Mouse (Mus musculus): ENCODE results near the gene Rnf215. TPM values are rescaled to one million over a fixed set of nuclear protein-coding genes. Genes with fewer than 3 reads are reported as not detected.

Rnf215 gene
- polyA plus RNA-seq (2016; fragmentation: Nextera tagmentation; extraction: Ambion mirVana): 40.0 and 41.2 TPM in 2 replicates

- WGBS: 2% methylated on average over 64 of the region's 66 CpGs
Measured at GRCm38 (mm10) chr11:4134986-4135935, at the start of gene Rnf215. Gene Rnf215 (plus strand): TSS chr11:4135202.

GRCm38 (mm10) chr11:4086246-4086645 lies 48.8 kb upstream of the Rnf215 start:
- H3K4me2 ChIP-seq (replicated peaks): no peak overlapping the region
- no peaks in the 10 kb centered on the region for H3K36me3 ChIP-seq
- no peak for ATAC-seq (ENCODE audit: low FRiP score, low read depth)
- no peaks in the 10 kb centered on the region for H3K27me3 ChIP-seq (replicated peaks)
- H3K4me1 ChIP-seq: no peaks in the 10 kb centered on the region
- no peak overlapping the region for H3K4me3 ChIP-seq
- no peaks in the 10 kb centered on the region for H3K9me3 ChIP-seq
- 79% methylated on average over 1 of the region's 1 CpGs for whole genome bisulfite sequencing
- no peak overlapping the region for H3K9ac ChIP-seq
- no peak overlapping the region for H3K27ac ChIP-seq

More at GRCm38 (mm10) chr11:4134986-4135935, at the start of gene Rnf215:
- Histone ChIP-seq H3K9me3 (no peaks in the 10 kb centered on the region), H3K9ac (peak within 1 kb of the TSS; percentile 94), H3K4me1 (peaks cover 16% of the 10 kb centered on the region), H3K4me2 (replicated peaks) (peak within 1 kb of the TSS; percentile 82), H3K4me3 (peak within 1 kb of the TSS; percentile 74), H3K27me3 (replicated peaks) (no peaks in the 10 kb centered on the region), H3K36me3 (peaks cover 26% of the 10 kb centered on the region), H3K27ac (peak within 1 kb of the TSS; percentile 32)
- peak; percentile 89 for ATAC-seq (ENCODE audit: low FRiP score, low read depth)

- Histone ChIP-seq H3K4me2 (replicated peaks) (no peak overlapping the region), H3K4me1 (no peaks in the 10 kb centered on the region), H3K4me3 (no peak overlapping the region), H3K27ac (no peak overlapping the region), H3K9ac (no peak overlapping the region), H3K36me3 (0 out of 2 replicates have a peak, but pooled peaks cover 2% of the 10 kb centered on the region), H3K27me3 (replicated peaks) (no peaks in the 10 kb centered on the region), H3K9me3 (no peaks in the 10 kb centered on the region)
- ATAC-seq (ENCODE audit: low FRiP score, low read depth): no peak
- WGBS: 65% methylated on average over 2 of the region's 2 CpGs
Measured at GRCm38 (mm10) chr11:4087267-4087666, 47.7 kb upstream of the Rnf215 start.

GRCm38 (mm10) chr11:4093459-4094377 lies 41.3 kb upstream of the Rnf215 start:
- no peak overlapping the region for H3K9ac ChIP-seq
- no peak overlapping the region for H3K4me3 ChIP-seq
- no peak overlapping the region for H3K27ac ChIP-seq
- WGBS: 87% methylated on average over 18 of the region's 18 CpGs
- no peaks in the 10 kb centered on the region for H3K9me3 ChIP-seq
- H3K27me3 ChIP-seq (replicated peaks): no peaks in the 10 kb centered on the region
- no peak for ATAC-seq (ENCODE audit: low FRiP score, low read depth)
- H3K4me2 ChIP-seq (replicated peaks): peak overlapping the region; percentile 90
- peaks cover 26% of the 10 kb centered on the region for H3K4me1 ChIP-seq
- H3K36me3 ChIP-seq: 0 out of 2 replicates have a peak, but pooled peaks cover 2% of the 10 kb centered on the region

- peak overlapping the region; percentile 90 for H3K4me2 ChIP-seq (replicated peaks)
- 6% methylated on average over 24 of the region's 24 CpGs for WGBS
- peak overlapping the region; percentile 39 for H3K4me3 ChIP-seq
- 0 out of 2 replicates have a peak, but pooled peaks cover 2% of the 10 kb centered on the region for H3K36me3 ChIP-seq
- no peak for ATAC-seq (ENCODE audit: low FRiP score, low read depth)
- H3K27ac ChIP-seq: no peak overlapping the region
- H3K9ac ChIP-seq: peak overlapping the region; percentile 35; the same call in 1 of the 2 replicates
- no peaks in the 10 kb centered on the region for H3K27me3 ChIP-seq (replicated peaks)
- peaks cover 26% of the 10 kb centered on the region for H3K4me1 ChIP-seq
- H3K9me3 ChIP-seq: no peaks in the 10 kb centered on the region
Measured at GRCm38 (mm10) chr11:4094378-4095170, 40.4 kb upstream of the Rnf215 start.

GRCm38 (mm10) chr11:4095171-4096053 lies 39.6 kb upstream of the Rnf215 start, which contains the start of gene Mtfp1:
Gene Mtfp1 (minus strand): TSS chr11:4095445.
- peak within 1 kb of the TSS; percentile 75; the same call in 1 of the 2 replicates for H3K9ac ChIP-seq
- 11% methylated on average over 34 of the region's 34 CpGs for WGBS
- peaks cover 26% of the 10 kb centered on the region for H3K4me1 ChIP-seq
- no peak within 1 kb of the TSS for H3K27ac ChIP-seq
- ATAC-seq (ENCODE audit: low FRiP score, low read depth): no peak
- peak within 1 kb of the TSS; percentile 90 for H3K4me2 ChIP-seq (replicated peaks)
- H3K9me3 ChIP-seq: no peaks in the 10 kb centered on the region
- H3K27me3 ChIP-seq (replicated peaks): no peaks in the 10 kb centered on the region
- peak within 1 kb of the TSS; percentile 46 for H3K4me3 ChIP-seq
- 0 out of 2 replicates have a peak, but pooled peaks cover 2% of the 10 kb centered on the region for H3K36me3 ChIP-seq

GRCm38 (mm10) chr11:4096054-4096984 lies 38.7 kb upstream of the Rnf215 start:
- 0 out of 2 replicates have a peak, but pooled peaks cover 2% of the 10 kb centered on the region for H3K36me3 ChIP-seq
- H3K27ac ChIP-seq: peak overlapping the region; percentile 74
- H3K4me1 ChIP-seq: peaks cover 26% of the 10 kb centered on the region
- H3K27me3 ChIP-seq (replicated peaks): no peaks in the 10 kb centered on the region
- peak overlapping the region; percentile 75 for H3K9ac ChIP-seq
- WGBS: 3% methylated on average over 45 of the region's 45 CpGs
- peak overlapping the region; percentile 90 for H3K4me2 ChIP-seq (replicated peaks)
- ATAC-seq (ENCODE audit: low FRiP score, low read depth): peak; percentile 94
- peak overlapping the region; percentile 46 for H3K4me3 ChIP-seq
- H3K9me3 ChIP-seq: no peaks in the 10 kb centered on the region

- peak; percentile 58 for ATAC-seq (ENCODE audit: low FRiP score, low read depth)
- WGBS: 32% methylated on average over 10 of the region's 10 CpGs
Measured at GRCm38 (mm10) chr11:4097091-4097621, 37.8 kb upstream of the Rnf215 start.

GRCm38 (mm10) chr11:4098120-4098519 lies 36.9 kb upstream of the Rnf215 start:
- H3K9ac ChIP-seq: no peak overlapping the region
- ATAC-seq (ENCODE audit: low FRiP score, low read depth): no peak
- no peaks in the 10 kb centered on the region for H3K9me3 ChIP-seq
- 68% methylated on average over 8 of the region's 8 CpGs for WGBS
- peaks cover 26% of the 10 kb centered on the region for H3K4me1 ChIP-seq
- H3K27ac ChIP-seq: no peak overlapping the region
- no peaks in the 10 kb centered on the region for H3K36me3 ChIP-seq
- H3K4me3 ChIP-seq: no peak overlapping the region
- H3K27me3 ChIP-seq (replicated peaks): no peaks in the 10 kb centered on the region
- no peak overlapping the region for H3K4me2 ChIP-seq (replicated peaks)

More at GRCm38 (mm10) chr11:4097091-4097621, 37.8 kb upstream of the Rnf215 start:
- Histone ChIP-seq H3K36me3 (no peaks in the 10 kb centered on the region), H3K4me2 (replicated peaks) (peak overlapping the region; percentile 90), H3K4me3 (peak overlapping the region; percentile 46), H3K9ac (peak overlapping the region; percentile 75), H3K27ac (peak overlapping the region; percentile 74), H3K9me3 (no peaks in the 10 kb centered on the region), H3K27me3 (replicated peaks) (no peaks in the 10 kb centered on the region), H3K4me1 (peaks cover 26% of the 10 kb centered on the region)
